In the genomic region with DNA sequence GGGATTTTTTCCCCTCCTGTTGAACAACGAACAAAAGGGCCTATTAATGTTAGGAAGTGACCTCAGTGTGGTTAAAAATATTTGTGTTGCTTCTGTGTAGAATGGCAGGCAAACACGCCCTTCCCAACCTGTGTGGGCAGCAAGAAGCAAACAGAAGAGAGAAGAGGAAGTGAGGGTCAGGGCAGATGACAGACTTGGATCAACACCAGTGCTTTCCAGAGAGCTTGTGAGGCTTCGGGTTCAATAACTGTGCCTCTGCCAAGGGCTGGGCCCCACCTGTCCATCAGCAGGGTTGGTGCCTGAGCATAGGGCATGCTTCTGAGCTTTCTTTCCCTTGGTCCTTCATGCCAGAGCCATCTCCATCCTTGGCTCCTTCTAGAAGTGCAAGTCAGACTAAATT, we compare ENCODE assay signal across 12 mouse cellular contexts.
A peak's percentile ranks its signal among the peaks of the same experiment; 100 is the strongest.
DNase-seq lines count a peak whose midpoint lies in the region; ATAC-seq and TF ChIP-seq lines count a peak whose summit lies in the region.
"Had no signal": no experiment of that assay in that cellular context is flagged by ENCODE, and none has a peak within 500 bp of the region (broad histone marks: within the 10 kb centered on the region; RNA-seq: fewer than 3 reads in every experiment).

No protein-coding gene starts in this region.

- no peak overlapping the region for H3K9ac ChIP-seq in heart, postnatal 0 days (replicated peaks; ENCODE audit: low read depth, low read length)
- H3K9ac ChIP-seq in kidney, embryonic 15.5 days: no peak overlapping the region

- H3K27ac ChIP-seq in heart, postnatal 0 days (ENCODE audit: low read depth): peak overlapping the region; percentile 43
- H3K27ac ChIP-seq in kidney, embryonic 15.5 days: no peak overlapping the region
- no peak overlapping the region for H3K27ac ChIP-seq in embryonic facial prominence, embryonic 10.5 days (replicated peaks)
- H3K27ac ChIP-seq: layer of hippocampus, adult 2 months; limb, embryonic 10.5 days had no signal

- intact Hi-C loops in heart, postnatal 36 days (cut with DNase I): no loop called here

- H3K9me3 ChIP-seq in heart, postnatal 0 days (replicated peaks; ENCODE audit: control insufficient read depth, low read length): no peaks in the 10 kb centered on the region
- no peaks in the 10 kb centered on the region for H3K9me3 ChIP-seq in kidney, embryonic 15.5 days (replicated peaks)
- no peaks in the 10 kb centered on the region for H3K9me3 ChIP-seq in embryonic facial prominence, embryonic 10.5 days
- H3K9me3 ChIP-seq: limb, embryonic 10.5 days had no signal

- ATAC-seq in heart, postnatal 0 days (ENCODE audit: insufficient read depth, low read depth): no peak
- ATAC-seq in activated CD4-positive, CD25-positive, alpha-beta regulatory T cell, adult 4 months: peak; percentile 63
- ATAC-seq in kidney, embryonic 15.5 days (replicated peaks; ENCODE audit: low FRiP score): no peak

- 40% methylated on average over 3 of the region's 3 CpGs for WGBS in heart, postnatal 0 days
- WGBS in kidney, embryonic 15.5 days: 53% methylated on average over 3 of the region's 3 CpGs
- WGBS in embryonic facial prominence, embryonic 10.5 days: 59% methylated on average over 3 of the region's 3 CpGs

- DNase-seq in heart, postnatal 0 days (ENCODE audit: low spot score): no peak
- DNase-seq in heart, postnatal 36 days: no peak
- DNase-seq in A20 (ENCODE audit: low read depth, low spot score): peak; percentile 72
- peak; percentile 36 to 43 for DNase-seq in lung, postnatal 4 days
- no peak for DNase-seq in embryonic facial prominence, embryonic 10.5 days (ENCODE audit: low spot score)
- DNase-seq in thymus, adult 18-20 months: no peak
- DNase-seq: kidney, adult 18-20 months; thymus, adult 2 months had no signal

- TF ChIP-seq CTCF in heart, postnatal 0 days (IDR thresholded peaks at IDR 0.05; ENCODE audit: low read depth): no peak

- no peaks in the 10 kb centered on the region for H3K36me3 ChIP-seq in heart, postnatal 0 days (replicated peaks; ENCODE audit: control insufficient read depth, insufficient read depth, low read length)
- no peaks in the 10 kb centered on the region for H3K36me3 ChIP-seq in kidney, embryonic 15.5 days
- no peaks in the 10 kb centered on the region for H3K36me3 ChIP-seq in embryonic facial prominence, embryonic 10.5 days (replicated peaks)
- H3K36me3 ChIP-seq: limb, embryonic 10.5 days had no signal

- TF ChIP-seq EP300 in heart, postnatal 0 days (IDR thresholded peaks at IDR 0.05; ENCODE audit: low read depth): no peak

- H3K4me2 ChIP-seq in heart, postnatal 0 days (ENCODE audit: low read depth, low read length): no peak overlapping the region
- no peak overlapping the region for H3K4me2 ChIP-seq in kidney, embryonic 15.5 days

- H3K4me3 ChIP-seq in heart, postnatal 0 days (ENCODE audit: low read depth, low read length): no peak overlapping the region
- no peak overlapping the region for H3K4me3 ChIP-seq in kidney, embryonic 15.5 days (replicated peaks)
- H3K4me3 ChIP-seq in embryonic facial prominence, embryonic 10.5 days: no peak overlapping the region
- H3K4me3 ChIP-seq: layer of hippocampus, adult 2 months; limb, embryonic 10.5 days had no signal

- H3K27me3 ChIP-seq in heart, postnatal 0 days (ENCODE audit: control insufficient read depth, insufficient read depth, low read length): no peaks in the 10 kb centered on the region
- H3K27me3 ChIP-seq in kidney, embryonic 15.5 days: no peaks in the 10 kb centered on the region
- H3K27me3 ChIP-seq in embryonic facial prominence, embryonic 10.5 days (replicated peaks; ENCODE audit: low read depth, poor library complexity, severe bottlenecking): no peaks in the 10 kb centered on the region

- H3K4me1 ChIP-seq in heart, postnatal 0 days (ENCODE audit: control insufficient read depth, insufficient read depth): no peaks in the 10 kb centered on the region
- H3K4me1 ChIP-seq in kidney, embryonic 15.5 days: no peaks in the 10 kb centered on the region
- no peaks in the 10 kb centered on the region for H3K4me1 ChIP-seq in embryonic facial prominence, embryonic 10.5 days
- H3K4me1 ChIP-seq: limb, embryonic 10.5 days had no signal

Comparison
In these comparisons a context has a peak if more than half of its experiments do, and no peak if none do; other contexts are left out.
1. DNase-seq: peak in A20 (single experiment) and lung, postnatal 4 days (2 of 2); none in heart, postnatal 0 days (single experiment), heart, postnatal 36 days (0 of 2), embryonic facial prominence, embryonic 10.5 days (single experiment) and thymus, adult 18-20 months (0 of 2).